Mouse (Mus musculus) cerebellum, adult 2 months (tissue): ENCODE results near the gene Prok1. TPM values are rescaled to one million over a fixed set of nuclear protein-coding genes. Genes with fewer than 3 reads are reported as not detected.
A peak's percentile ranks its signal among the peaks of the same experiment; 100 is the strongest.

Experiments
- DNase-seq, 2 experiments: peaks; one replicate each; pipeline ENCODE4 v3.0.0; 2021
- H3K27ac ChIP-seq: fragments of 200-500 bp; 2 replicates; pipeline ENCODE4 v1.5.1; 2012; ENCODE audit warnings: low read length, control low read depth, inconsistent platforms; ENCODE audit not compliant: insufficient read depth
- H3K27me3 ChIP-seq: fragments of 200-500 bp; 2 replicates; pipeline ENCODE4 v1.6.1; 2012; ENCODE audit warnings: inconsistent platforms, mild to moderate bottlenecking, low read length, moderate library complexity; ENCODE audit not compliant: control insufficient read depth, insufficient read depth
- H3K4me1 ChIP-seq: fragments of 200-500 bp; 2 replicates; pipeline ENCODE4 v1.6.1; 2011; ENCODE audit warnings: low read length; ENCODE audit not compliant: control insufficient read depth, insufficient read depth
- H3K4me3 ChIP-seq: fragments of 200-500 bp; replicated peaks from 2 replicates; pipeline ENCODE3; 2011; ENCODE audit warnings: mild to moderate bottlenecking, low read depth, low read length, control low read depth; ENCODE audit not compliant: insufficient read depth
- CTCF ChIP-seq: fragments of 200-500 bp; IDR thresholded peaks from 2 replicates; pipeline ENCODE4 v1.5.1; 2011; ENCODE audit warnings: low read depth, mild to moderate bottlenecking, control low read depth, low read length, moderate library complexity, borderline replicate concordance; ENCODE audit not compliant: insufficient read depth
- POLR2A ChIP-seq: fragments of 200-500 bp; IDR thresholded peaks from 2 replicates; pipeline ENCODE4 v1.6.1; 2011; ENCODE audit warnings: low read length, control low read depth, borderline replicate concordance; ENCODE audit not compliant: insufficient read depth
- WGBS: fragments of 180-500 bp; shearing (Covaris S2); methylation state at CpG from one replicate; pipeline ENCODE4 v1.1.7; 2018; 5-methylcytosine and 5-hydroxymethylcytosine counted together
- polyA plus RNA-seq: library from polyadenylated mRNA; depleted of rRNA; stranded (reverse); fragments of >200 nt; gene quantifications from 2 replicates; pipeline ENCODE4 v1.2.3, GENCODE M21; 2012; rRNA removed

Gene Prok1
- polyA plus RNA-seq, 1 experiment, result 0.87 TPM

DNA sequence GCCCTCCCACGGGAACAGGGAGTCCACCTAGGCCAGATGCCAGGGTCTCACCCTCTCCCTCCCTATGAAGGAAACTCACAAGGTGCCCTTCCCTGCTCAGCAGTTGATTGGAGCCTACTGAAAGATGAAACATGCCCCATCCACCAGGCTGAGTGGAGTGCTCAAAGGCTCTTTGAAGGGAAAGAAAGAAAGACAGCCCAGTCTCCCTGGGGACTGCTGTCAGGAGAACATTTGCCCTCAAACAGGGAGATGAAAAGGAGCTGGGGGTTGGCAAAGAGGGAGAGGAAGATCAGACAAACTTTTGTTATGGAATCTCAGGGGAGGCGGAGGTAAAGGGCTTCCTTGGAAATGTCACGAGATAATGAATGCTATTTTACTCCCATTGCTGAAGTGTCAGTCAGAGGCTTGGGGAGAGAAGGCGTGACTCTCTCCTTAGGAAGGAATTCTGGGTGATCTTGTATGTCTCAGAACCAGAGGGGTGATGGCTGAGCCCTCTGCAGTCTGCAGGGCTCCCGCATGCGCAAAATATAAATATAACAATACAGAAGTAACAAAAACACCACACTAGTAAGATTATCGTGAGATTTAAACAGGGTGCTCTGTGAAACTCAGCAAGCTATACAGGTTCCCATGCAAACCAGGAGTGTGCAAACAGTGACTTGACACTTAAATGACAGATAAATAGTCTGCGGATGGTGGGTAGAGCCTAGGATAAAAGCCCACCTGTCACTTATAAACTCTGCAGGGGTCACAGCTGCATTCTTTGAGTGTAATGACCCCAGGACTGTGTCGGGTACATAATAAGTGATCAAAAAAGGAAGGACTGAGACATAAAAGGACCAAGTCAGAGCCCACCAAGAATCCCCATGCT is 38.0 kb downstream of the Prok1 start:
- DNase-seq, result no peak
- 43% methylated on average over 9 of the region's 9 CpGs for WGBS
- H3K4me3 ChIP-seq, result no peak overlapping the region
- no peaks in the 10 kb centered on the region for H3K27me3 ChIP-seq
- no peak for TF ChIP-seq POLR2A
- TF ChIP-seq CTCF, result no peak
- no peak overlapping the region for H3K27ac ChIP-seq
- H3K4me1 ChIP-seq, result no peaks in the 10 kb centered on the region

DNA sequence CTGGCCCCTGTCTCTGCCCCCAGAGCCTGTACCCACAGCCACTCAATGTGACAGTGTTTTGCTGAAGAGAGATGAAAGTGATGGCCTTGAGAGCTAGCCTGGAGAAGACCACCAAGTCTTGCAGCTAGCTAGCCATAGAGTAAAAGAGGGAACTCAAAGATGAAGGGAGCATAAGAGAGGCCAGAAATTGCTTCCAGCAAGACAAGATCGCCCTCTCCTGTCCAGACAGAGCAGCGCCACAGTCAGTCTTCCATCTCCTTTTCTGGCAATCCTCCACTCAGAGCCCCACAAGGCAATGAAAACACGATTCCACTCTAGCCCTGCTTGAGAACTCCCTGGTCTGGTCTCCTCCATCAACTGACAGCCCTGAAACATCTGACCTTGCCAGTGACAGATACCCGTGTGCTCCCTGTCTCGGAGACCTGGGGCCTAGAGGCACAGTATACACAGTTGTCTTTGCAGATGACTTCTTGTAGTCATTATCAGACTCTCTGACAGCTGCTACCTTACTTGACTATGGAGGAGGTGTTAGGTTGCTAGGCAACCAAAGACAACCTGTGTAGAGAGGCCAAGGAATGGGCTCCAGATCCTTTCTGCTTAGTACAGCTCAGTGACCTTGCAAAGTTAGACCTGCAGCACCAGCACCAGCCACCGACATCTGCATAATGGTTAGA is 51.1 kb downstream of the Prok1 start:
- DNase-seq, result peak; percentile 79 to 80
- TF ChIP-seq CTCF, result peak; percentile 98
- TF ChIP-seq POLR2A, result no peak
- 42% methylated on average over 6 of the region's 6 CpGs for WGBS
- Histone ChIP-seq H3K27ac (no peak overlapping the region), H3K4me1 (peaks cover 4% of the 10 kb centered on the region; the same call in 1 of the 2 replicates), H3K27me3 (no peaks in the 10 kb centered on the region), H3K4me3 (no peak overlapping the region)

DNA sequence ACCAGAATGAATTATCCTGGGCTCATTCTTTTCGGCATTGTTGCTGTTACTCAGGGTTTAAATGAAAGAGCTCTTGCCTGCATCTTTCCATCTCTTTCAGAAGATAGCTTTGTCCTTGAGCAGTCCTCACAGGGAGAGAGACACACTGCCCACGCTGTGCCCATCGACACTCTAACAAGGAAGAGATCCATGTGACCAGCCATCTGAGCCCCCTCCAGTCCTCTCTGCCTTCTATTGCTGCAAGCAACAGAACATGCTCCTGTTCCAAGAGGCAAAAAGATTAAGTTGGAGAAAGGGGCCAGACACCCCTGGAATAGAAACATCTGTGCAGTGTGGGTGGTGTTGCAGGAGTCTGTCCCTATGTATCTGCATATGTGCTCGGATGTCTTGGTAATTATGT is 52.5 kb downstream of the Prok1 start:
- 91% methylated on average over 4 of the region's 4 CpGs for WGBS
- H3K27me3 ChIP-seq, result no peaks in the 10 kb centered on the region
- no peak for DNase-seq
- TF ChIP-seq CTCF (no peak), POLR2A (no peak)
- no peak overlapping the region for H3K27ac ChIP-seq
- no peak overlapping the region for H3K4me3 ChIP-seq
- H3K4me1 ChIP-seq, result peaks cover 7% of the 10 kb centered on the region; the same call in 1 of the 2 replicates

DNA sequence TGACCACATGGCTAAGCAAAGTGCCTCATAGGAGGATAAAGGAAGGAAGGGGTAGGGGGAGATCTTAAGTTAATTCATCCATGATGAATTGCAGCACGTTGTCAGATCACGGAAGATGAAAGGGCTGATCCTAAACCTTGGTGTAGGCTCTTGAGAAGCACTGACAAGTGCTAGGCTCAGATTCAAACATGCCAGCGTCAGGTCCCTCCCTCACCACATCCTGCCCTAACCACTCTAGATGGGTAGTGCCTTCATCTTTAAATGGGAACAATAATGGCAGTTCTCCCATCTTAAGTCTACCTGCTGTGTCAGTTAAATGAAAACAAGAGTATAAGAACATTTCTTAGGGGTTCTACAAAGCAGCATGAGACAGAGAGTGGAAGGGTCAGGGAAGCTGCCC is 53.9 kb downstream of the Prok1 start:
- peaks cover 7% of the 10 kb centered on the region; the same call in 1 of the 2 replicates for H3K4me1 ChIP-seq
- no peak overlapping the region for H3K27ac ChIP-seq
- no peak overlapping the region for H3K4me3 ChIP-seq
- DNase-seq, result no peak
- WGBS, result 94% methylated on average over 3 of the region's 3 CpGs
- no peaks in the 10 kb centered on the region for H3K27me3 ChIP-seq
- TF ChIP-seq CTCF (no peak), POLR2A (no peak)

DNA sequence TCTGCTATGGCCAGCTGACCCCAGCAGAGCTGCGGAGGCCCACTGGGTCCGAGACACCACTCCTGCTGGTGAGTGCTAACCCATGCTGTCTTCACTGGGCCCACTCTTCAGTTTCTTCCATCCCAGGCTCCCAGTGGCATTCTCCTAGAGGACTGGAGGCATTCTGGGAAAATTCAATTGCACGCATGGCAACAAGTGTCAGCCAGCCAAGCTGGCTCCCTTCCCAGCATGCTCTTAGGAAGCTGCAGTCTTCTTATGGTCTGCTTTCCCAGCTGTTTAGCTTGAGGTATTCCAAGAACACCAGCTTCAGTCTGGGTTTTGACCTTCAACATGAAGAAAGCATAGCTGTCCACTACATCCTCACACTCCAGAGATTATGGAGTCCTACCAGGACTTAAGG is 56.3 kb downstream of the Prok1 start:
- Histone ChIP-seq H3K4me1 (peaks cover 13% of the 10 kb centered on the region; the same call in 1 of the 2 replicates), H3K4me3 (no peak overlapping the region), H3K27ac (no peak overlapping the region), H3K27me3 (no peaks in the 10 kb centered on the region)
- DNase-seq, result no peak
- WGBS, result 73% methylated on average over 3 of the region's 3 CpGs
- TF ChIP-seq POLR2A (no peak), CTCF (no peak)

Other genes starting within 250 kb of the Prok1 start
- gene Kcna3, start 203.5 kb downstream of the Prok1 start, polyA plus RNA-seq, result 3.3 and 3.9 TPM in 2 replicates
- 73.3 and 75.7 TPM in 2 replicates for gene Kcna2, start 138.6 kb downstream of the Prok1 start, polyA plus RNA-seq
- 0.08 and 0.10 TPM in 2 replicates for gene Kcna10, start 56.7 kb downstream of the Prok1 start, polyA plus RNA-seq
- gene Cym, start 18.0 kb downstream of the Prok1 start, polyA plus RNA-seq, result not detected in 2 replicates
- gene A630076J17Rik, start 9.1 kb downstream of the Prok1 start, polyA plus RNA-seq, result not detected in 2 replicates
- 153 and 162 TPM in 2 replicates for gene Lamtor5, start 39.2 kb upstream of the Prok1 start, polyA plus RNA-seq
- 2.6 and 2.8 TPM in 2 replicates for gene Slc16a4, start 51.5 kb upstream of the Prok1 start, polyA plus RNA-seq
- gene Rbm15, start 94.0 kb upstream of the Prok1 start, polyA plus RNA-seq, result 7.0 and 8.1 TPM in 2 replicates
- 59.7 and 62.3 TPM in 2 replicates for gene Kcnc4, start 219.8 kb upstream of the Prok1 start, polyA plus RNA-seq